Mouse (Mus musculus): ENCODE data around the gene Htr1b.

Htr1b gene

DNA sequence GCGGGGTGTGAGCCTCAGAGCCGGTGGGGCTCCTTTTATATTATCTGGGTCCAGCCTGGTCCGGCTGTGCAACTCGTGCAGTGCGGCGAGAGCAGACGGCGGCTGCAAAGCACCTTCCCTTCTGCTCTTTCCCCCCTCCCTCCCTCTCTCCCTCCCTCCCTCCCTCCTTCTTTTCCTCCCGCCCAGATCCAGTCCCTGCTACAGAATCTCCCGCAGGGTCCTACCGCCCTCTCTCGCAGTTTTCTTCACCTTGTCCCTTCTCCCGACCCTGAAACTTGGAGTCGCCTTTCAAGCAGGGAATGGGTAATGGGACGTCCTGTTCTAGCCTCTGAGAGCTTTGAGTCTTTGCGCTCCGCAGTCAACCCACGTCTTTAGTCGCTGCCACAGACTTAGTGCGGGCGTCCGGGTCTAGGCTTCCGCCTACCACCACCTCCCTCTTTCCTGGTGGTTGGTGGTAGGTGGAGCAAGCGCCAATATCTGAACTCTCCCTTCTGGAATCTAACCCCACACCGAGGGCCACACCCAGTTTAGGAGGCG, at the start of gene Htr1b:
Gene Htr1b (minus strand): TSS at position 392 of the 537 bp plus-strand sequence.
- peak; percentile 24 for DNase-seq

DNA sequence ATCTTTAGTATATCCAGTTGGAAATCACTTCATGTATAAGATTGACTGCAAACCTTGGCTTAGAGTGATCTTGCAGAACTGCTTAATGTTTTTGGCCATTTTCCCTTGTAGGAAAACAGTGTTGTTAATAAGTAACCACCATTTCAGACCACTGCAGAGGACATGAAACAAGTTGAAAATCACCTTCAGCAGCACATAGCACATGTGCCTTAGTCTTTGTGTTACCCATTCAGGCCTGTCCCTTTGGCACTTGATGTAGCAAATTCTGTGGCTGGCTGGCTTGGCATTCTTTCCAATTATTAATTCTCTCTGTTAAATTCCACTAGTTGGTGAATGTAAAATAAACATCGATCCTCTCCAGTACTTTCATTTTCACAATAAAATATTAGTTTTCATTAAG, 43.1 kb upstream of the Htr1b start:
- no peak for DNase-seq

DNA sequence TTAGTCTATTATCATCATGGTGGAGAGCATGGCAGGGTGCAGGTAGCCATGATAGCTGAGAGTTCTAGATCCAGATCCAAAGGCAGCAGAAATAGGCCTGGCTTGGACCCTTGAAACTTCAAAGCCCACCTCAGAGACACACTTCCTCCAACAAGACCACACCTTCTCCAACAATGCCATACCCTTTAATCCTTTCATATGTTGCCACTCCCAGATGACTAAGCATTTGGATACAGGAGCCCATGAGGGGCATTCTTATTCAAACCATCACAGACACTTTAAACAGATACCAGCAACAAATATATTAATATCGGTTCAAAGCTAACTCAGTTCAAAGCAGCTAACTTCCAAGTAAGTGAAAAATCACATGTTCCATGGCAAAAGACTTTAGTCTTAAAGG, 3.9 kb upstream of the Htr1b start:
- DNase-seq = no peak

DNA sequence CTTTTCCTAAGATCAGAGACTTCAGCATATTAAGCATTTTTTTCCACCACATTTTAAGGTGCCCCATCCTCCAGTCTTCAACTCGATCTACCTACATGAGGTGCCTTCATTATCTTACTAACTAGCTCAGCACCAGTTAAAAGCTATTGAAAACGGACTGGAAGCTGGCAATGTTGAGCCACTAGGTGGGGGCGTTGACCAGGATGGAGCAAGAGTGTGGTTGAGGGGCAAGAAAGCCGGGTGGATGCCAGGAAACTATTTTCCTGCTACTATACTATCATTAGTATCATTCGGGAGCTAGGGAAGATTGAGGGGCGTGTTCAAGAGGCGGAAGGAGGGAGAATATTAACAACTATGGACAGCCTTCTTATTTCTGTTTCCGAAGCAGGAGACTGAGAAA, 1.5 kb upstream of the Htr1b start:
- peak; percentile 21 for DNase-seq

DNA sequence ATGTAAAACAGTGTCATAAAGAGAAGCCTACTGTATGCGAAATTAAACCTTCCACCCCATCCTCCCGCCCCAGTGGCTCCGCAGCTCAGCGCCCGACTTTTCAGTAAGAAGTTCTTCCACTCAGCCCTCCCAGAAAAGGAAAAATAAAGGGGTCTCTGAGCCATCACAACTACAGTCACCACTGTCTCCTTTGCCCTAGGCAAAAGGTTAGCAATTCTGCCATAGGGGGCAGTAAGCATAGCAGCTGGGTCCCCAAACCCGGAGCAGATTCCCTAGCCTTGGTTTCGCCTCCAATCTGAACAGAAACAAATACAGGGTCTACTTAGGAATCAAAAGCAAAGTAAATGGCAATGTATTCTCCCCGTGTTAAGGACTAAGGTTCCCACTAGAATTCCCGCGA, 535 bp upstream of the Htr1b start:
- DNase-seq = no peak

DNA sequence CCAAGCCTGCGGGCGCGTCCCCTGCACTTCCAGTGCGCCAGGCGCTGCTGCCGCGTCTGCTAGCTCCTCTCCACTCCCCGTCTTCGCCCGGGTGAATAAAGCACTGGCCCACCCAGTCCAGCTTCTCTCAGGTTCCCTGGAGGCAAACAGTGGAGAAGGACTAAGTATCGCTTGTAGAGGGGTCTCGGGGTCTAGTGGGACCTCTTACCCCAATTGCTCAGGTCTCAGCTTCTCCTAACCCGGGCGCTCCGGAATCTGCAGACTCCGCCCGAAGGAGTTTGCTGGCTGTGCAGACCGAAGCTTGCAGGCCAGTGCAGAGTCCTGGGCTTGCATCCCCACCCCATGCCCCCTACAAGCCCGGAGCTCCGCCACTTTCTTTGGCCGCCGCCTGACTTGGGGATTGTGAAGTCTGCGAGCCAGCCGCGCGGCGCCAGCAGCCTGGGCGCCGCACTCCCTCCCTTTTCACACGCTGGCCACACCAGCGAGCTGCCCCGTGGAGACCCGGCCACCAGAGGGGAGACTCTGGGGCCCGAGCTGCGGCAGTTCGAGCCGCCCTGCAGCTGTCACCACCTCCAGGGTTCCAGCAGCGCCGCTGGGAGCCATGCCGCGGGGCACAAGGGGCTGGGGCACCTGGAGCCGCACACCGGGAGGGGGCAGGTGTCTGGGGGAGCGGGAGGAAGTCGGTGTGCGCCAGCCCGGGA, 742 bp downstream of the Htr1b start:
- DNase-seq = peak; percentile 18

DNA sequence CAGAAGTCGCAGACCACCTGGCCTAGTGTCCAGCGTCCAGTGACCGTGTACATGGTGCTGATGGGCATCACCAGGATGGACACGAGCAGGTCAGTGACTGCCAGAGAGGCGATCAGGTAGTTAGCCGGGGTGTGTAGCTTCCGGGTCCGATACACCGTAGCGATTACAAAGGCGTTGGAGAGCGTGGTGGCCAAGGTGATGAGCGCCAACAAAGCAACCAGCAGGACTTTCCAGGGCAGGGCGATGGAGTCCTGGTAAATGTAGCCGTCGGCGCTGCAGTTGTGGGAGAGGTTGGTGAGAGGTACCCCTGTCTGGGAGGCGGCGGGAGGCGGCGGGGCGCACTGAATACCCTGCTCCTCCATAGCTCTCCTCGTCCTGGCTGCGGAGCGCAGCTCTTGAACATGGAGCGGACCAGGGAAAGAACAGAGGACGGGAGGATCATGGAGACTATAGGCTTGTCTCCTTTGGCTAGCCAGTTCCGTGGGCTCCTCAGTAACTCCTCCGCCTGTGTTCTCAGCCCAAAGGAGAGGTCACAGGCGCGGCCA, 1.4 kb downstream of the Htr1b start:
- peak; percentile 18 for DNase-seq

DNA sequence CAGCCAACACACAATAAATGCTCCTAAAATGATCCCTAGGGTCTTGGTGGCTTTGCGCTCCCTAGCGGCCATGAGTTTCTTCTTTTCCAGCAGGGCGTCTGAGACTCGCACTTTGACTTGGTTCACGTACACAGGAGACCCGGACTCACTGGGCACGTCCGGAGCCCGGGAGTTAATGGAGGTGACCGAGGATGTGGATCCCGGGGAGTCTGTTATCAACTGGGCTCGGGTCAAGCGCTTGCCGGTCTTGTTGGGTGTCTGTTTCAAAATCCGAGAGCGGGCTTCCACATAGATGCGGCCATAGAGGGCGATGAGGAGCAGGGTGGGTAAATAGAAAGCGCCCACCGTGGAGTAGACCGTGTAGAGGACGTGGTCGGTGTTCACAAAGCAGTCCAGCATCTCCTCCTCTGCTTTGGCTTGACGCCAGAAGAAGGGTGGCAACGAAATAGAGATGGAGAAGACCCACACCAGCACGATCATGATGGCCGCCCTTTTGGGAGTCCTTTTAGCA, 2.0 kb downstream of the Htr1b start:
- peak; percentile 25 for DNase-seq

DNA sequence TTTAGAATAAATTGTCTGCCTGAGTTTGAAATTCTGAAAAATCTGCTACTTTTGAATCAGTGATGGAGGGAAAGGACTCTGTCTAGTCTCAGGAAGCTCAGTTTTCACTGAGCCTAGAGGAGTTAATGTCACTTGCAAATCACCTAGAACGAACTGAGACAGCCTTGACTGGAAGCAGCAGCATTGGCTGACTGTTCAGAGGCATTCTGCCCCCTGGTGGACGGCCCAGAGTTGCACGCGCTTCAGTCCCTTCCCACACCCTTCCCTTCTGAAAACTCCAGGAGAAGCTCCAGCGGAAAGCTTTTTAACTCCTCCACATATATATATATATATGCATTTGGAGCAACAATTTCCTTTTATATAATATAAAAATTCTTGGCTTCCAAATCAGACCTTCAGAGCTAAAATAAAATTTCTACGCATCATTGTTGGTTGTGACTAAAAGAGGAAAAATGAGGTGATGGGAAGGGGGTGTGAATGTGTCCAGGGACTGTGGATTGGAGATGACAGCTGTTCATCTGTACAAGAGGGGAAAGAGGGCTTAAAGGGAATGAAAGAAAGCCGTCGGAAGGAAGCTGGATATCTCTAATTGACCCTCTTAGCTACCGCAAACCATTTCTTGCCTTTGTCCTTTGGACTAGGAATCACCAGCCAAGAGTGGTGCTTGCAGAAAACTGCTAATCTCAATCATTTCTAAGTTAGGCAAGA, 6.6 kb downstream of the Htr1b start:
- DNase-seq = peak; percentile 83

DNA sequence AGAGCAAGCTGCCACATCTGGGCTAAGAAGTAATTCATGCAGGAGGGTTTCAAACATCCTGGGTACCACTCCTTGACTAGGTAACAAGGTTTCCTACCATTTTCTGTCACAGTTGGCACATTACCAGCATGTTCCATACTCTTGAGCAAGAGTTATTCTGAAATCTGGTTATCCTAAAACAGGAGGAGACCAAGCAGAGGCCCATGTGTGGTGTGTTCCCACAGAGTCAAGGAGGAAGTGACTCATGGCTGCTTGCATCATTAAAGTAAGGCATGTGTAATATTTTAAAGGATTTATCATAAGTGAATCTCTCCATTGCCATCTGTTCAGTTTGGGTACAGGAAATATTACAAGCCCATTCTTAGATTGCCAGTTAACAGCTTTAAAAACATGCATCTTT, 7.7 kb downstream of the Htr1b start:
- no peak for DNase-seq

DNA sequence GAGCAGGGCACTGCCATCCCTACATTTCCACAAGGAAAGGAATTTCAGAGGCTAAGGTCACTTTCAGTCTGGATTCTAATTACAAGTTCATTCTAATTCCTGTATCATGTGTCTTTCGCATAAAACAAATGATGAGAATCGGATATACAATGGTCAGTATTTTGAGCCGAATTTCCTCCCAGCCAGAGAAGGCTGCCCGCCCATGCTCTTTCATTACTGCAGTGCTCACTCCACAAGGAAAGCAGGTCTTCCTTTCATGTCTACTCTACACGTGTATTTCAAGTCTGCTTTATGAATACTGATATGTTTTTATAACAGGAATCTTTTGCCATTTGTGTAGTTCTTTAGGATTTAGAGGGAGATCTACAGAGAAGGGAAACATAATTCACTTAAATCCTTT, 10.8 kb downstream of the Htr1b start:
- DNase-seq = no peak

DNA sequence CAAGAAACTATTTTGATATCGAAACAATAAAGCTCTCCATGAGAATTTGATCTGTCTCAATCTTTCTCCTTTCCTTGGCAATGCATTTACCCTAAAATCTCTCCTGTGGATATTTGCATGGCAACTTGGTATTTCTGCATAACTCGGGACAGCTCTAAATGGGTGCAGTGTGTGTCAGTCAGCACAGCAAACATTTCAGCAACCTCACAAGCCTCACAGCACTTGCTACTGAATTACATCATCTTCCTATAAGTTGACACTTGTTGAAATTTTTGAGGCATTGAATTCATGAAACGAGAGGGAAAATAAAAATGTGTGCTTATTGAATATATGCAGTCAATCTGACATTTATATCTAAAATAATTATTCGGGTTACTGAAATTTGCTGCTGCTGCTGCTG, 22.6 kb downstream of the Htr1b start:
- DNase-seq = no peak

All from thymus, postnatal 4 days (tissue).